Mouse (Mus musculus): Measurements from ENCODE around the gene Bsdc1. TPM values are rescaled to one million over a fixed set of nuclear protein-coding genes. Genes with fewer than 3 reads are reported as not detected.

The Bsdc1 gene
- polyA plus RNA-seq, 1 experiment from 2014 or later: 22.1 TPM

DNA sequence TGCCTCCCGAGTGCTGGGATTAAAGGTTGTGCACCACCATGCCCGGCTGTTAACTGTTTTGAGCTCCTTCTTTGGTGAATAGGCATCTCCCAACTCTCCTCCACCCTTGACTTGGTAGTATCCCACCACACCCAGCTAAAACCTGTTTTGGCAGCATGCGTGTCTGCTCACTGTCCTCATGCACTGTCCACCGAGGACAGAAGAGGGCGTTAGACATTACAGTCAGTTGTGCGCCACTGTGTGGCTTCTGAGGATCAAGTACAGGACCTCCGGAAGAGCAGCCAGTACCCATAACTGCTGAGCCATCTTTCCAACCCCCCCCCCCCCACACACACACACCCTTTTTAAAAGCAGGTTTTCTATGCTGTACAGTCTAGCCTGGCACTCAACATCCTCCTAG lies 33.3 kb downstream of the Bsdc1 start:
- Histone ChIP-seq H3K36me3 (no peaks in the 10 kb centered on the region), H3K27me3 (replicated peaks) (peaks cover 13% of the 10 kb centered on the region), H3K4me2 (replicated peaks) (no peak overlapping the region), H3K4me1 (replicated peaks) (peaks cover 16% of the 10 kb centered on the region), H3K9ac (no peak overlapping the region), H3K27ac (no peak overlapping the region), H3K9me3 (no peaks in the 10 kb centered on the region), H3K4me3 (replicated peaks) (no peak overlapping the region)
- ATAC-seq: no peak
- 64% methylated on average over 7 of the region's 7 CpGs for WGBS

- Histone ChIP-seq H3K4me1 (replicated peaks) (peaks cover 16% of the 10 kb centered on the region), H3K27me3 (replicated peaks) (peaks cover 8% of the 10 kb centered on the region), H3K9ac (0 out of 2 replicates have a peak overlapping the region, but pooled peaks have one; percentile 23), H3K27ac (peak overlapping the region; percentile 37; the same call in 1 of the 2 replicates), H3K9me3 (no peaks in the 10 kb centered on the region), H3K36me3 (no peaks in the 10 kb centered on the region), H3K4me3 (replicated peaks) (no peak overlapping the region), H3K4me2 (replicated peaks) (peak overlapping the region; percentile 27)
- WGBS: 33% methylated on average over 16 of the region's 16 CpGs
- no peak for ATAC-seq
These were observed 34.5 kb downstream of the Bsdc1 start for GRCm38 (mm10) chr4:129495672-129496562.

- no peak for ATAC-seq
- H3K9ac ChIP-seq: 0 out of 2 replicates have a peak overlapping the region, but pooled peaks have one; percentile 23
- peaks cover 1% of the 10 kb centered on the region for H3K27me3 ChIP-seq (replicated peaks)
- H3K4me1 ChIP-seq (replicated peaks): peaks cover 13% of the 10 kb centered on the region
- WGBS: 33% methylated on average over 6 of the region's 6 CpGs
- peak overlapping the region; percentile 37; the same call in 1 of the 2 replicates for H3K27ac ChIP-seq
- H3K36me3 ChIP-seq: no peaks in the 10 kb centered on the region
- no peaks in the 10 kb centered on the region for H3K9me3 ChIP-seq
- no peak overlapping the region for H3K4me3 ChIP-seq (replicated peaks)
- peak overlapping the region; percentile 27 for H3K4me2 ChIP-seq (replicated peaks)
These were observed 35.2 kb downstream of the Bsdc1 start for GRCm38 (mm10) chr4:129496631-129497030.

DNA sequence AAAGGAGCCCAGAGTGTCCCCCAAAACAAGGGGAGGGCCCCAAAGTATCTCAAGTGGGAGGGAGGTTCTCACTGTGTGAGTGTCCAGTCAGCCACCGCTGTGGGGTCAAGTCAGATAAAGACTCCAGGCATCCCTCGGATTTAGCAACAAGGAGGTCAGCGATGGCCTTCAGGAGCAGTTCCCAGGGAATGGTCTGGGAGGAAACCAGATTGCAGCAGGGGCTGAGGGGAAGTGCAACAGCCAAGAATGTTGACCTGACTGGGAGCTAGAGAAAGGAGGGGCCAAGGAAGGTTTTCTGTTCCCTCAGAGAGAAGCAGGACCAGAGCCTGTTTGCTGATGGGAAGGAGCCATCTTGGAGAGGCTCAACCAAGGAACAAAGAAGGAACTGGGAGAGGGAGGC lies 37.6 kb downstream of the Bsdc1 start:
- Histone ChIP-seq H3K4me1 (replicated peaks) (peaks cover 31% of the 10 kb centered on the region), H3K9me3 (no peaks in the 10 kb centered on the region), H3K27me3 (replicated peaks) (no peaks in the 10 kb centered on the region), H3K4me3 (replicated peaks) (no peak overlapping the region), H3K4me2 (replicated peaks) (no peak overlapping the region), H3K27ac (no peak overlapping the region), H3K36me3 (no peaks in the 10 kb centered on the region), H3K9ac (no peak overlapping the region)
- 67% methylated on average over 3 of the region's 3 CpGs for WGBS
- no peak for ATAC-seq

- Histone ChIP-seq H3K9ac (peak overlapping the region; percentile 44), H3K4me3 (replicated peaks) (0 out of 2 replicates have a peak overlapping the region, but pooled peaks have one; percentile 55), H3K4me1 (replicated peaks) (peaks cover 36% of the 10 kb centered on the region), H3K27me3 (replicated peaks) (no peaks in the 10 kb centered on the region), H3K4me2 (replicated peaks) (peak overlapping the region; percentile 55), H3K9me3 (no peaks in the 10 kb centered on the region), H3K36me3 (no peaks in the 10 kb centered on the region), H3K27ac (peak overlapping the region; percentile 76)
- WGBS: 84% methylated on average over 8 of the region's 8 CpGs
- no peak for ATAC-seq
These were observed 38.6 kb downstream of the Bsdc1 start for GRCm38 (mm10) chr4:129500017-129500416.

- peak overlapping the region; percentile 44 for H3K9ac ChIP-seq
- H3K4me2 ChIP-seq (replicated peaks): peak overlapping the region; percentile 55
- no peaks in the 10 kb centered on the region for H3K27me3 ChIP-seq (replicated peaks)
- peaks cover 36% of the 10 kb centered on the region for H3K4me1 ChIP-seq (replicated peaks)
- peak overlapping the region; percentile 76 for H3K27ac ChIP-seq
- WGBS: 1% methylated on average over 49 of the region's 49 CpGs
- H3K36me3 ChIP-seq: no peaks in the 10 kb centered on the region
- no peaks in the 10 kb centered on the region for H3K9me3 ChIP-seq
- peak overlapping the region; percentile 55 for H3K4me3 ChIP-seq (replicated peaks)
- ATAC-seq: peak; percentile 90
These were observed 39.5 kb downstream of the Bsdc1 start for GRCm38 (mm10) chr4:129500607-129501566.

GRCm38 (mm10) chr4:129502327-129502888 lies 41.0 kb downstream of the Bsdc1 start:
- Histone ChIP-seq H3K27ac (peak overlapping the region; percentile 66), H3K36me3 (no peaks in the 10 kb centered on the region), H3K9ac (no peak overlapping the region), H3K27me3 (replicated peaks) (no peaks in the 10 kb centered on the region), H3K4me2 (replicated peaks) (peak overlapping the region; percentile 18; the same call in 1 of the 2 replicates), H3K4me1 (replicated peaks) (peaks cover 31% of the 10 kb centered on the region), H3K9me3 (no peaks in the 10 kb centered on the region), H3K4me3 (replicated peaks) (no peak overlapping the region)
- ATAC-seq: peak; percentile 40
- 45% methylated on average over 9 of the region's 9 CpGs for WGBS

DNA sequence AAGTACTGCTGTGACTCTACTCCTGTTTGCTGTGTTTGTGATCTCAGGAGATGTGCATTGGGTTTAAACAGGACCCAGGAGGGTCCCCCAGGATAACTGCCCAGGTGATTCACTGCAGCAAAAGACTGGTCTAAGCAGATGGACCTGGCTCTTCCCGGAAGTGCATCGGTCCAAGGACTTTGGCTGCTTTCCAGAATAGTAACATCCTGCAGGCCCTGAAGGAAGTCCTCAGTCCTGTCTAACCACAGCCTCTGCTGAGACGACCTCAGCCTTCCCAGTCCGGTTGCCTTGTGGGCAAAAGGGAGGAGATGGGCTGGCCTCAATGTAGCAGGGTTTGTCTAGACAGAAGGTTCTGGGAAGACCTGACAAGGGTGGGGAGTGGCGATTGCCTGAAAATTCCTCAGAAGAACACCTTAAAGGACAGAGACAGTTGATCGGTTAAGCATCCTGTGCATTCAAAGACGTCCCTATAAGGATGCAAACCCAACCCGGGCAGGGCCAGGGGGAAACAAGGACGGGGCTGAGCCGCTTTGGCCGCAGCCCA lies 41.6 kb downstream of the Bsdc1 start:
- ATAC-seq: peak; percentile 24; the same call in 1 of the 2 replicates
- no peak overlapping the region for H3K4me3 ChIP-seq (replicated peaks)
- H3K9ac ChIP-seq: no peak overlapping the region
- 49% methylated on average over 11 of the region's 11 CpGs for WGBS
- H3K27ac ChIP-seq: peak overlapping the region; percentile 66
- no peaks in the 10 kb centered on the region for H3K36me3 ChIP-seq
- H3K9me3 ChIP-seq: no peaks in the 10 kb centered on the region
- no peaks in the 10 kb centered on the region for H3K27me3 ChIP-seq (replicated peaks)
- H3K4me1 ChIP-seq (replicated peaks): peaks cover 35% of the 10 kb centered on the region
- H3K4me2 ChIP-seq (replicated peaks): peak overlapping the region; percentile 18; the same call in 1 of the 2 replicates

- no peak overlapping the region for H3K4me3 ChIP-seq (replicated peaks)
- no peak overlapping the region for H3K9ac ChIP-seq
- no peak for ATAC-seq
- no peak overlapping the region for H3K4me2 ChIP-seq (replicated peaks)
- H3K27ac ChIP-seq: no peak overlapping the region
- 90% methylated on average over 3 of the region's 3 CpGs for WGBS
- H3K36me3 ChIP-seq: no peaks in the 10 kb centered on the region
- H3K9me3 ChIP-seq: no peaks in the 10 kb centered on the region
- H3K4me1 ChIP-seq (replicated peaks): peaks cover 42% of the 10 kb centered on the region
- H3K27me3 ChIP-seq (replicated peaks): no peaks in the 10 kb centered on the region
These were observed 44.1 kb downstream of the Bsdc1 start for GRCm38 (mm10) chr4:129505511-129505910.

- Histone ChIP-seq H3K36me3 (no peaks in the 10 kb centered on the region), H3K9ac (no peak overlapping the region), H3K27me3 (replicated peaks) (no peaks in the 10 kb centered on the region), H3K4me1 (replicated peaks) (peaks cover 35% of the 10 kb centered on the region), H3K4me3 (replicated peaks) (no peak overlapping the region), H3K9me3 (no peaks in the 10 kb centered on the region), H3K27ac (no peak overlapping the region), H3K4me2 (replicated peaks) (no peak overlapping the region)
- no peak for ATAC-seq
- WGBS: 59% methylated on average over 9 of the region's 10 CpGs
These were observed 46.3 kb downstream of the Bsdc1 start for GRCm38 (mm10) chr4:129507434-129508236.

GRCm38 (mm10) chr4:129508237-129508515 lies 46.8 kb downstream of the Bsdc1 start:
- peaks cover 33% of the 10 kb centered on the region for H3K4me1 ChIP-seq (replicated peaks)
- WGBS: 60% methylated on average over 3 of the region's 3 CpGs
- H3K4me3 ChIP-seq (replicated peaks): no peak overlapping the region
- ATAC-seq: no peak
- H3K27ac ChIP-seq: no peak overlapping the region
- no peak overlapping the region for H3K4me2 ChIP-seq (replicated peaks)
- no peak overlapping the region for H3K9ac ChIP-seq
- no peaks in the 10 kb centered on the region for H3K36me3 ChIP-seq
- H3K9me3 ChIP-seq: no peaks in the 10 kb centered on the region
- H3K27me3 ChIP-seq (replicated peaks): no peaks in the 10 kb centered on the region

Measured in intestine, embryonic 15.5 days (tissue).